Mouse (Mus musculus) cerebellum, adult 8-10 months (tissue): ENCODE results near the gene Sh2d1b1.
"Not testable (repeated sequence)": the region's sequence is repeated elsewhere in the genome, so short reads cannot be mapped to it uniquely, and the experiment has no call there.

Experiments used
- DNase-seq: peaks from one replicate; pipeline ENCODE4 v3.0.0; 2022

Sh2d1b1 gene

GRCm38 (mm10) chr1:170277016-170277415, at the start of gene Sh2d1b1:
Sh2d1b1 (plus strand) TSS chr1:170277320.
- DNase-seq: no peak

GRCm38 (mm10) chr1:170232688-170233087, 44.4 kb upstream of the Sh2d1b1 start, which contains the start of gene Sh2d1b2:
Sh2d1b2 (plus strand) TSS chr1:170232749.
- DNase-seq: not testable (repeated sequence)

- no peak for DNase-seq
These were observed 32.1 kb upstream of the Sh2d1b1 start for GRCm38 (mm10) chr1:170245016-170245415.

GRCm38 (mm10) chr1:170254893-170255559, 22.1 kb upstream of the Sh2d1b1 start:
- DNase-seq: peak; percentile 1

GRCm38 (mm10) chr1:170255560-170255910, 21.6 kb upstream of the Sh2d1b1 start:
- peak; percentile 84 for DNase-seq

GRCm38 (mm10) chr1:170270281-170270680, 6.8 kb upstream of the Sh2d1b1 start:
- no peak for DNase-seq

GRCm38 (mm10) chr1:170270696-170271095, 6.4 kb upstream of the Sh2d1b1 start:
- no peak for DNase-seq

- no peak for DNase-seq
These were observed 3.9 kb upstream of the Sh2d1b1 start for GRCm38 (mm10) chr1:170273252-170273651.

GRCm38 (mm10) chr1:170282415-170283129, 5.5 kb downstream of the Sh2d1b1 start:
- no peak for DNase-seq

- peak; percentile 49 for DNase-seq
These were observed 15.3 kb downstream of the Sh2d1b1 start for GRCm38 (mm10) chr1:170292239-170292951.

- DNase-seq: no peak
These were observed 16.1 kb downstream of the Sh2d1b1 start for GRCm38 (mm10) chr1:170293257-170293656.

GRCm38 (mm10) chr1:170294786-170295570, 17.9 kb downstream of the Sh2d1b1 start:
- DNase-seq: no peak

- no peak for DNase-seq
These were observed 22.4 kb downstream of the Sh2d1b1 start for GRCm38 (mm10) chr1:170299496-170299895.

- DNase-seq: no peak
These were observed 24.6 kb downstream of the Sh2d1b1 start for GRCm38 (mm10) chr1:170301686-170302085.

GRCm38 (mm10) chr1:170302456-170302855, 25.3 kb downstream of the Sh2d1b1 start:
- no peak for DNase-seq

GRCm38 (mm10) chr1:170303103-170303502, 26.0 kb downstream of the Sh2d1b1 start:
- no peak for DNase-seq

- DNase-seq: no peak
These were observed 27.9 kb downstream of the Sh2d1b1 start for GRCm38 (mm10) chr1:170305002-170305401.

- no peak for DNase-seq
These were observed 29.1 kb downstream of the Sh2d1b1 start, which contains the start of gene Gm7694 for GRCm38 (mm10) chr1:170306232-170306631. Gm7694 (minus strand) TSS chr1:170306332.

- no peak for DNase-seq
These were observed 31.4 kb downstream of the Sh2d1b1 start, which contains the start of gene Spata46 for GRCm38 (mm10) chr1:170308503-170308902. Spata46 (plus strand) TSS chr1:170308803.

- no peak for DNase-seq
These were observed 34.3 kb downstream of the Sh2d1b1 start for GRCm38 (mm10) chr1:170311431-170311830.

- DNase-seq: no peak
These were observed 44.9 kb downstream of the Sh2d1b1 start for GRCm38 (mm10) chr1:170322046-170322445.

GRCm38 (mm10) chr1:170323001-170323400, 45.9 kb downstream of the Sh2d1b1 start:
- no peak for DNase-seq

GRCm38 (mm10) chr1:170324312-170324711, 47.2 kb downstream of the Sh2d1b1 start:
- no peak for DNase-seq
